Mouse (Mus musculus) embryonic facial prominence, embryonic 11.5 days (tissue): ENCODE results near the gene Mcrip1. TPM values are rescaled to one million over a fixed set of nuclear protein-coding genes. Genes with fewer than 3 reads are reported as not detected.
A peak's percentile ranks its signal among the peaks of the same experiment; 100 is the strongest.

Experiments used
- ATAC-seq: fragments of 200-750 bp; cut with Nextera tagmentation; replicated peaks from 2 replicates; pipeline ENCODE4 v1.8.0; 2017; ENCODE audit warnings: low read depth; ENCODE audit not compliant: insufficient number of reproducible peaks, low FRiP score, low TSS enrichment
- DNase-seq: peaks from one replicate; pipeline ENCODE4 v3.0.0-alpha.2; 2015; ENCODE audit warnings: low spot score
- H3K27ac ChIP-seq: fragments of 300-500 bp; sonication (generic); replicated peaks from 2 replicates; pipeline ENCODE4 v1.5.1; 2014; ENCODE audit warnings: mild to moderate bottlenecking, low read depth, low read length, control low read depth
- H3K27me3 ChIP-seq: fragments of 300-500 bp; sonication (generic); 2 replicates; pipeline ENCODE4 v1.6.1; 2014; ENCODE audit warnings: mild to moderate bottlenecking, low read length, moderate library complexity, mixed read lengths; ENCODE audit not compliant: control insufficient read depth, insufficient read depth
- H3K36me3 ChIP-seq: fragments of 300-500 bp; sonication (generic); replicated peaks from 2 replicates; pipeline ENCODE4 v1.6.1; 2014; ENCODE audit warnings: low read depth, mild to moderate bottlenecking, low read length, moderate library complexity, mixed read lengths; ENCODE audit not compliant: control insufficient read depth, insufficient read depth
- H3K4me1 ChIP-seq: fragments of 300-500 bp; sonication (generic); 2 replicates; pipeline ENCODE4 v1.6.1; 2014; ENCODE audit warnings: low read length, mixed read lengths; ENCODE audit not compliant: control insufficient read depth, insufficient read depth
- H3K4me2 ChIP-seq: fragments of 300-500 bp; sonication (generic); 2 replicates; pipeline ENCODE4 v1.6.1; 2014; ENCODE audit warnings: low read depth, mild to moderate bottlenecking, control low read depth, low read length, moderate library complexity
- H3K4me3 ChIP-seq: fragments of 300-500 bp; sonication (generic); 2 replicates; pipeline ENCODE4 v1.5.1; 2014; ENCODE audit warnings: low read depth, low read length, control low read depth
- H3K9ac ChIP-seq: fragments of 300-500 bp; sonication (generic); replicated peaks from 2 replicates; pipeline ENCODE4 v1.6.1; 2014; ENCODE audit warnings: mild to moderate bottlenecking, control low read depth, low read length
- H3K9me3 ChIP-seq: fragments of 300-500 bp; sonication (generic); replicated peaks from 2 replicates; pipeline ENCODE4 v1.6.1; 2016; ENCODE audit warnings: mild to moderate bottlenecking, low read length, inconsistent platforms, mixed read lengths; ENCODE audit not compliant: control insufficient read depth
- WGBS: fragments of 180-500 bp; shearing (Covaris S2); extraction: QIAGEN DNeasy Blood & Tissue Kit; methylation state at CpG from one replicate; pipeline ENCODE4 v1.1.7; 2014; 5-methylcytosine and 5-hydroxymethylcytosine counted together
- polyA plus RNA-seq: library from polyadenylated mRNA; unstranded; fragments of >200 nt; fragmentation: Nextera tagmentation; extraction: Ambion mirVana; gene quantifications from 2 replicates; pipeline ENCODE4 v1.2.1, GENCODE M21; 2014

The Mcrip1 gene
- polyA plus RNA-seq, 1 experiment from 2014 or later, result 223 TPM

DNA sequence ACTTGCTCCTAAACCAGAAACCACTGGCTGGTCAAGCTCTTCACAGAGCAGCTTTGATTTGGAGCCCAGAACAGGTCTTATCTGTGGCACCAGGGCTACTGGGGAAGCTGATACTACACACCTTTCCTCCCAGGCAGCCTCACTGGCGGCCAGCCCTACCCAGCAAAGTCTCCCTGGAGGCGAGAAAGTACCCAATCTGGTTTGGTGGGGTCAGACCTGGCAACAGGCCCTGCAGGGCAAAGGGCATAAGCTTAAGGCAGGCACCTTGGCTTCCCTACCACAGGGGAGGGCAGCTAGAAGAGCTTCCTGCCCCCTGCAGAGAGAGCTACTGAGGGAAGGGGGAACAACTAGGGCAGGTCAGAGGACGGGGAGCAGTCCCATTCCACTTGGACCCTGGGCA lies 49.2 kb downstream of the Mcrip1 start:
- WGBS, result 20% methylated on average over 3 of the region's 3 CpGs
- Histone ChIP-seq H3K9me3 (no peaks in the 10 kb centered on the region), H3K4me3 (no peak overlapping the region), H3K27me3 (no peaks in the 10 kb centered on the region), H3K36me3 (0 out of 2 replicates have a peak, but pooled peaks cover 6% of the 10 kb centered on the region), H3K9ac (no peak overlapping the region), H3K4me1 (no peaks in the 10 kb centered on the region), H3K4me2 (no peak overlapping the region), H3K27ac (no peak overlapping the region)
- ATAC-seq (no peak), DNase-seq (no peak)

DNA sequence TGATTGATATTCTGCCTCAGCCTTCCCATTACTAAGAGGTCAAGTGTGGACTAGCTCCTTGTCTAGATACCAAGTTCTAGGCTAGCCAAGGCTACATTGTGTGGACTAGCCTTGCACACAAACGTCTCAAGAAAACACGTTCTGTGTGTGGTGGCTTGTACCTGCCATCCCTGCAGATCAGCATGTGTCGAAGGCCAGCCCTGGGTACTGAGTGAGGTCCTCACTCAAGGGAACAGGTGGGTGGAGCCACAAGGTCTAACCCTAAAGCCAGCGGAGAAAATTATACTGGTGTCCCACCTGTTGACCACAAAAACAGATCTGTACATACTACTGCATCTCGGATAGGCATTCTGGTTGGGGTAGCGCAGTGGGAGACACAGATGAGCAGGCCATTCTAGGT lies 49.6 kb downstream of the Mcrip1 start:
- Histone ChIP-seq H3K27ac (no peak overlapping the region), H3K27me3 (no peaks in the 10 kb centered on the region), H3K4me2 (no peak overlapping the region), H3K4me1 (no peaks in the 10 kb centered on the region), H3K4me3 (no peak overlapping the region), H3K36me3 (peaks cover 6% of the 10 kb centered on the region; the same call in 1 of the 2 replicates), H3K9ac (no peak overlapping the region), H3K9me3 (no peaks in the 10 kb centered on the region)
- ATAC-seq (no peak), DNase-seq (no peak)
- WGBS, result 82% methylated on average over 6 of the region's 6 CpGs

DNA sequence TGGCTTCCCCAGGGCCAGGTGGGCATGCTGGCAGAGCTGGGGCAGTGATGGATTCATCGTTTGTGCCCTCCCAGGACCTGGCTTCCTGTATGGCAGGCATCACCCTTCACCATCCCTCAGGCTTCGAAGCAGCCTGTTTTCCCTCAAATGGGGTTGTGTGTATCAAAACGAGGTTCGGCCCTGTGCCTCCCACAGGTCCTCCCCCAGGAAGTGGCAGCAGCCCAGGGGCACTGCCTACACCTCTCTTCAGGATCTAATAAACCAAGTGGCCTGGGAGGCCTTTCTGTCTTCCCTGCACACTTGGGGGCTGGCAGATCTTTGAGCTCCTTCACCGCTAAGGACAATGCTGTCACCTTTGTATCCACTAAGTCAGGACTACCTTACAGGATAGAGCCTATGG lies 50.6 kb downstream of the Mcrip1 start:
- no peak overlapping the region for H3K4me2 ChIP-seq
- H3K27ac ChIP-seq, result no peak overlapping the region
- no peaks in the 10 kb centered on the region for H3K4me1 ChIP-seq
- no peak for ATAC-seq
- no peaks in the 10 kb centered on the region for H3K27me3 ChIP-seq
- 86% methylated on average over 5 of the region's 5 CpGs for WGBS
- no peak for DNase-seq
- no peaks in the 10 kb centered on the region for H3K9me3 ChIP-seq
- H3K9ac ChIP-seq, result no peak overlapping the region
- H3K4me3 ChIP-seq, result no peak overlapping the region
- peaks cover 6% of the 10 kb centered on the region; the same call in 1 of the 2 replicates for H3K36me3 ChIP-seq

DNA sequence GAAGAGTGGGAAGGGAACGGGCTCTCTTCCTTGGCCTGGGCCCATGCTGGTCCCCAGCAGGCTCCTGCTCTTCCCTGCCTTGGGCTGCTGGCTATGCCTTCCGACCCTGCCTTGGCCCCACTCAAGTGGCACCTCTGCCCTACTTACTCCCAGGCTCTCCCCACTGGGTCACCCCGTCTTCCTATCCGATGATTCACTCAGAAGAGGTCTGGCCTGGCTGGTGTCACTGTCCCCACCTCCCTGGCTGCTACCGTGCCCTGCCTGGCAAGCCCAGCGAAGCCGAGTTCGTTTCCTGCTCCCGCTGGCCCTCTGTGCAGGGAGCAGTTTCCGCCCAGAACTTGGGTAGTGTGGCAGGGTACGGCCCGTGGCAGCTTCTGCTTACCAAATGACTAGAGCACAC lies 51.3 kb downstream of the Mcrip1 start:
- Histone ChIP-seq H3K9me3 (no peaks in the 10 kb centered on the region), H3K27ac (no peak overlapping the region), H3K36me3 (peaks cover 6% of the 10 kb centered on the region; the same call in 1 of the 2 replicates), H3K27me3 (no peaks in the 10 kb centered on the region), H3K9ac (no peak overlapping the region), H3K4me2 (no peak overlapping the region), H3K4me1 (no peaks in the 10 kb centered on the region; the same call in none of the 2 replicates), H3K4me3 (no peak overlapping the region)
- WGBS, result 97% methylated on average over 12 of the region's 12 CpGs
- DNase-seq (no peak), ATAC-seq (no peak)

DNA sequence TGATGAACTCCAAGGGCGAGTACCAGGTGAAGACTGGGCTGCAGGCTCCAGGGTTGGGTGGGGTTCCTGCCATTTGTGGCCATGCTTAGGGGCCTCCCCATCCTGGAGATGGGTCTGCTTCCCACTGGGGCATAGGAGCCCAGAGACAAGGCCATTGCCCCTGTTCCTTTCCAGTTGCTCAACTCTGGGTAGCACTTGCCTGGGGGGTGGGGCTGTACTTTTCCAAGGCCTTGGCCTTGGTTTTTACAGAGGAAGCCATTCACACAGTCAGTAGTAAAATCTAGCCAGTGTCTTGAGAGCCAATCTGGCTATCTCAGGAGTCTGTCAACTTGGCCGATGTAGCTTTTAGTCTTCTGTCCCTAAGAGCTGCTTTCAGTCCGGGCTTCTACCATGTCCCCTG lies 52.1 kb downstream of the Mcrip1 start:
- H3K4me3 ChIP-seq, result no peak overlapping the region
- no peaks in the 10 kb centered on the region for H3K27me3 ChIP-seq
- DNase-seq, result no peak
- no peak for ATAC-seq
- WGBS, result 84% methylated on average over 3 of the region's 3 CpGs
- H3K36me3 ChIP-seq, result peaks cover 6% of the 10 kb centered on the region; the same call in 1 of the 2 replicates
- peaks cover 3% of the 10 kb centered on the region for H3K4me1 ChIP-seq
- H3K4me2 ChIP-seq, result no peak overlapping the region
- H3K9ac ChIP-seq, result no peak overlapping the region
- H3K9me3 ChIP-seq, result no peaks in the 10 kb centered on the region
- no peak overlapping the region for H3K27ac ChIP-seq

DNA sequence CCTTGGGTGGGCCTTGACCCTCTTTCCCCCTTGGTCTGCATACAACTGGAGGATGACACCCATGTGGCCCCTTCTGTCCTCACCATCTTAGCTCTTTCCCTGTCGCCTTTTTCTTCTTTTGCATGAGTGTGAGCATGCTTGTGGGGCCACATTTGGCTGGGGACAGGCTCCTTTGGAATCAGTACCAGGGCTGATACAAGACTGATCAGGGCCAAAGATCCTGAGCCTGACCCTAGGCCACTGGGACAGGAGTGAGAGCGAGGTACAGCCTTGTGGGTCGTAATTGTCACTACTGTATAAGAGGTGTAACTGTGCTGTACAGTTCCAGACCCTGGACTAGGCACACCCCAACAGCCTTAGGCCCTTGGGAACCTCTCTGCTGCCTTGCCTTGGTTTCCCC lies 55.6 kb downstream of the Mcrip1 start:
- no peak for ATAC-seq
- H3K4me3 ChIP-seq, result no peak overlapping the region

DNA sequence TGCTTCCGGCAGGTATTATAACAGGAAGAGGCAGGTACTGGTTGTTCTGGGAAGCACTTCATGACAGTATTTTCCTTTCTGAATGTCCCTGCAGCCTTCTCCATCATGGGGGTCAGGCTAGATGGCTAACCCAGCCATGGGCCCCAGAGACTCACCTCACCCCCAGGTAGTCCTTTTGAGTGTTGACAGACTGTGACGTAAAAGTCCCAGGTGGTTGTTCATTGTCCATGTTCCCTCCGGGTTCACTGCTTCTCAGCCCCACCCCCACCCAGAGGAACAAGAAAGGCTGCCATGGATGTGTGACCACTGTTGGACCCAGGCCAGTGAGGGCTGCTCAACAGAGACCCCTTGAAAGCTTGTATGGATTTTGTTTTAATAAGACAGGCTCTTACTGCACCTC lies 56.2 kb downstream of the Mcrip1 start:
- Histone ChIP-seq H3K27ac (no peak overlapping the region), H3K9me3 (no peaks in the 10 kb centered on the region), H3K4me1 (peaks cover 3% of the 10 kb centered on the region), H3K4me3 (peak overlapping the region; percentile 94; the same call in 1 of the 2 replicates), H3K9ac (peak overlapping the region; percentile 51), H3K36me3 (peaks cover 5% of the 10 kb centered on the region; the same call in 1 of the 2 replicates), H3K4me2 (peak overlapping the region; percentile 88), H3K27me3 (no peaks in the 10 kb centered on the region)
- no peak for ATAC-seq
- WGBS, result 59% methylated on average over 3 of the region's 3 CpGs
- no peak for DNase-seq

More for the DNA sequence above, 55.6 kb downstream of the Mcrip1 start:
- DNase-seq, result no peak
- H3K27me3 ChIP-seq, result no peaks in the 10 kb centered on the region
- no peaks in the 10 kb centered on the region for H3K9me3 ChIP-seq
- H3K4me1 ChIP-seq, result peaks cover 3% of the 10 kb centered on the region
- WGBS, result 79% methylated on average over 3 of the region's 3 CpGs
- H3K9ac ChIP-seq, result no peak overlapping the region; the same call in 1 of the 2 replicates
- no peak overlapping the region for H3K27ac ChIP-seq
- H3K36me3 ChIP-seq, result peaks cover 6% of the 10 kb centered on the region; the same call in 1 of the 2 replicates
- H3K4me2 ChIP-seq, result no peak overlapping the region
